Mouse (Mus musculus): ENCODE measurements at regions not wholly inside any gene's neighbourhood (a gene's known extent, or its start where the extent isn't known, plus 50 kb on each side); places are given as distances from the start of the nearest gene placed in this dataset.

GRCm38 (mm10) chr1:55977796-55978195, 572.1 kb downstream of the Plcl1 start:
- intact Hi-C loops (cut with DNase I), result no loop called here

GRCm38 (mm10) chr1:55983522-55984066, 577.9 kb downstream of the Plcl1 start:
- intact Hi-C loops (cut with DNase I), result no loop called here

GRCm38 (mm10) chr1:55997074-55997473, 591.4 kb downstream of the Plcl1 start:
- intact Hi-C loops (cut with DNase I), result no loop called here

Measured in adrenal gland (tissue).